ENCODE assay signal across 13 mouse cellular contexts in the genomic region with DNA sequence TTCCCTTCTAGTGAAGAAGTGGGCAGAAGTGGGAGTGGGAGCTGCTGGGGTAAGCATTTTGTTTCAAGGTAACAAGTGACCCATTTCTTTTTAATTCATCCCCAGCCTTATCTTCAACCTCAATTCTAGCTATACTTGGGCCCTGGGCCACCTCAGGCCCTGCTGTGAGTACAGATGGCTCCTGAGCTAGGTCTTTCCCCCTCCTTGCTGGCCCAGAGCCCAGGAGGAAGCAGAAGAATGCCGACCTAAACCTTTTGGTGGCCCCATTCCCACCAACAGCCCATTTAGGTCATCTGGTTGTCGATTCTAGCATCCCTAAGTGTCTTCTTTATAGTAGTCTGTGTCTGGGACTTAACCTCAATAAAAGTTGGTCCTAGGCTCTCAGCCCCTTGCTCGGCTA.
"Had no signal": no experiment of that assay in that cellular context is flagged by ENCODE, and none has a peak within 500 bp of the region (broad histone marks: within the 10 kb centered on the region; RNA-seq: fewer than 3 reads in every experiment).

No protein-coding gene starts in this region.

- H3K9me3 ChIP-seq: limb, embryonic 13.5 days; midbrain, embryonic 13.5 days; neural tube, embryonic 15.5 days had no signal

- H3K27ac ChIP-seq: left cerebral cortex, adult 2 months; limb, embryonic 13.5 days; liver, embryonic 14.5 days; midbrain, embryonic 13.5 days; neural tube, embryonic 15.5 days had no signal

- ATAC-seq: midbrain, embryonic 13.5 days had no signal

- H3K27me3 ChIP-seq: limb, embryonic 13.5 days; midbrain, embryonic 13.5 days; neural tube, embryonic 15.5 days had no signal

- DNase-seq: kidney, adult 9 months; kidney, postnatal 10 days; lung, adult 18-20 months; right cerebral cortex, adult 18-20 months; right cerebral cortex, postnatal 25 days; thymus, adult 18-20 months; thymus, postnatal 14 days had no signal

- H3K4me3 ChIP-seq: left cerebral cortex, adult 2 months; limb, embryonic 13.5 days; midbrain, embryonic 13.5 days; myocyte; neural tube, embryonic 15.5 days had no signal

- H3K4me2 ChIP-seq: limb, embryonic 13.5 days; midbrain, embryonic 13.5 days; neural tube, embryonic 15.5 days had no signal

- H3K9ac ChIP-seq: limb, embryonic 13.5 days; liver, embryonic 14.5 days; midbrain, embryonic 13.5 days; neural tube, embryonic 15.5 days had no signal
